Mouse (Mus musculus) stomach, postnatal 0 days (tissue): ENCODE results near the gene 2210017I01Rik.

Experiments used
- CTCF ChIP-seq: IDR thresholded peaks from 2 replicates; pipeline ENCODE4 v1.5.1; 2016; ENCODE audit warnings: antibody characterized with exemption, low read depth, mild to moderate bottlenecking, moderate library complexity
- EP300 ChIP-seq: optimal IDR thresholded peaks from 2 replicates; pipeline ENCODE3; 2016; ENCODE audit warnings: antibody characterized with exemption

DNA sequence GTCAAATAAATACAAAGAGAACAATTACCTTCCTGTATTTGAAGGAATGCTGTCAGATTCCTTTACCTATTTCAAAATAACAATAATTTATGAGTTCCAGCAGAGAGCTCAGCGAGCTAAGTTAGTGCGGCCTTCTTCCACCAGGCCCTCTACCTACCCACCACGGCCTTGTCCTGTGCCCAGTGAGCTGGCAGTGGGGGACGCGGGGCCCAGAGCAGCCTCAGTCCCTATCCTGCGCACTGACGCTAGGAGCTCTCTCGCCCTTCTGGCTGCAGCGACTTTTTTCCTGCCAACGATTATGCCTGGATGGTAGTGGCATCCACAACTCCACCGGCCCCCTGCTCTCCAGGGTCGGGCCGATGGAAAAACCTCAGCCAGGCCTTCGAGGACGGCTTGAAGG, 32.6 kb upstream of the 2210017I01Rik start:
- TF ChIP-seq CTCF (no peak), EP300 (no peak)
